Mouse (Mus musculus): ENCODE measurements around the gene Sv2c. TPM values are rescaled to one million over a fixed set of nuclear protein-coding genes. Genes with fewer than 3 reads are reported as not detected.
"Not testable (repeated sequence)": the region's sequence is repeated elsewhere in the genome, so short reads cannot be mapped to it uniquely, and the experiment has no call there.

The Sv2c gene
- polyA plus RNA-seq, 1 experiment = 0.36 TPM

DNA sequence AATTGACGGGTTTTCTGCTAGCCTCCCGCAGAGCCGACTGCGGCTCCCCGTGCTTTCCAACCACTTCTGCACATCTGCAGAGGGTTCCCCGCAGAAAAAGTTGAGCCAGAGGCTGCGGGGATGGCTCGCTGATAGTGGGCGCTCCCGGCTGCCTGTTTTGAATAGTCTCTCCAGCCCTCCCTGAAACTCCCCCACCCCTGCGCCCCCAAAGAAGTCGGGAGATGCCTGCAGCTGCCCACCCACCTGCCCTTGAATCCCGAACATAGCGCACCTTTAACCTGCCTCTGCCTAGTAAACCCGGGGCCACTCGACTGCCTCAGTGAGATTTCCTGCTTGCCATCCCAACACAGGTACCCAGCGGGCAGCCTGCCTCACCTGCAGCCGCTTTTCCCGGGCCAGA, 466 bp downstream of the Sv2c start:
- DNase-seq = no peak
- H3K4me3 ChIP-seq (replicated peaks; ENCODE audit: extremely low read depth, low read depth, low read length) = no peak overlapping the region
- under 1% methylated on average over 19 of the region's 19 CpGs for WGBS
- TF ChIP-seq CTCF (IDR thresholded peaks at IDR 0.05; ENCODE audit: insufficient read depth, low read length) = no peak
- no peak for TF ChIP-seq POLR2A (IDR thresholded peaks at IDR 0.05; ENCODE audit: borderline replicate concordance, extremely low read depth, low read depth, low read length)
- H3K4me1 ChIP-seq (ENCODE audit: control insufficient read depth, insufficient read depth, low read length) = no peaks in the 10 kb centered on the region

- Histone ChIP-seq H3K4me3 (replicated peaks; ENCODE audit: extremely low read depth, low read depth, low read length) (no peak overlapping the region), H3K4me1 (ENCODE audit: control insufficient read depth, insufficient read depth, low read length) (no peaks in the 10 kb centered on the region)
- TF ChIP-seq CTCF (IDR thresholded peaks at IDR 0.05; ENCODE audit: insufficient read depth, low read length) (no peak), POLR2A (IDR thresholded peaks at IDR 0.05; ENCODE audit: borderline replicate concordance, extremely low read depth, low read depth, low read length) (no peak)
- no peak for DNase-seq
- 1% methylated on average over 30 of the region's 30 CpGs for WGBS
Measured at GRCm38 (mm10) chr13:96131050-96131449, 1.3 kb downstream of the Sv2c start.

GRCm38 (mm10) chr13:96129081-96129480, 3.3 kb downstream of the Sv2c start:
- no peak for DNase-seq
- H3K4me3 ChIP-seq (replicated peaks; ENCODE audit: extremely low read depth, low read depth, low read length) = no peak overlapping the region
- H3K4me1 ChIP-seq (ENCODE audit: control insufficient read depth, insufficient read depth, low read length) = no peaks in the 10 kb centered on the region
- 66% methylated on average over 3 of the region's 3 CpGs for WGBS
- TF ChIP-seq POLR2A (IDR thresholded peaks at IDR 0.05; ENCODE audit: borderline replicate concordance, extremely low read depth, low read depth, low read length) = no peak
- TF ChIP-seq CTCF (IDR thresholded peaks at IDR 0.05; ENCODE audit: insufficient read depth, low read length) = no peak

- DNase-seq = no peak
- 63% methylated on average over 6 of the region's 6 CpGs for WGBS
- no peaks in the 10 kb centered on the region for H3K4me1 ChIP-seq (ENCODE audit: control insufficient read depth, insufficient read depth, low read length)
- no peak overlapping the region for H3K4me3 ChIP-seq (replicated peaks; ENCODE audit: extremely low read depth, low read depth, low read length)
- TF ChIP-seq CTCF (IDR thresholded peaks at IDR 0.05; ENCODE audit: insufficient read depth, low read length) = no peak
Measured at GRCm38 (mm10) chr13:96126669-96127068, 5.7 kb downstream of the Sv2c start.

GRCm38 (mm10) chr13:96125011-96125410, 7.4 kb downstream of the Sv2c start:
- no peak for DNase-seq
- WGBS = 67% methylated on average over 5 of the region's 5 CpGs
- Histone ChIP-seq H3K4me3 (replicated peaks; ENCODE audit: extremely low read depth, low read depth, low read length) (no peak overlapping the region), H3K4me1 (ENCODE audit: control insufficient read depth, insufficient read depth, low read length) (no peaks in the 10 kb centered on the region)
- TF ChIP-seq CTCF (IDR thresholded peaks at IDR 0.05; ENCODE audit: insufficient read depth, low read length) = no peak
- TF ChIP-seq POLR2A (IDR thresholded peaks at IDR 0.05; ENCODE audit: borderline replicate concordance, extremely low read depth, low read depth, low read length) = no peak

- no peak for DNase-seq
- H3K4me3 ChIP-seq (replicated peaks; ENCODE audit: extremely low read depth, low read depth, low read length) = no peak overlapping the region
- 64% methylated on average over 2 of the region's 2 CpGs for WGBS
- no peaks in the 10 kb centered on the region for H3K4me1 ChIP-seq (ENCODE audit: control insufficient read depth, insufficient read depth, low read length)
- TF ChIP-seq POLR2A (IDR thresholded peaks at IDR 0.05; ENCODE audit: borderline replicate concordance, extremely low read depth, low read depth, low read length) = no peak
- no peak for TF ChIP-seq CTCF (IDR thresholded peaks at IDR 0.05; ENCODE audit: insufficient read depth, low read length)
Measured at GRCm38 (mm10) chr13:96112711-96113110, 19.7 kb downstream of the Sv2c start.

GRCm38 (mm10) chr13:96110767-96111166, 21.6 kb downstream of the Sv2c start:
- DNase-seq = no peak
- no peak for TF ChIP-seq POLR2A (IDR thresholded peaks at IDR 0.05; ENCODE audit: borderline replicate concordance, extremely low read depth, low read depth, low read length)
- TF ChIP-seq CTCF (IDR thresholded peaks at IDR 0.05; ENCODE audit: insufficient read depth, low read length) = no peak
- H3K4me3 ChIP-seq (replicated peaks; ENCODE audit: extremely low read depth, low read depth, low read length) = no peak overlapping the region
- WGBS = 90% methylated on average over 3 of the region's 3 CpGs
- no peaks in the 10 kb centered on the region for H3K4me1 ChIP-seq (ENCODE audit: control insufficient read depth, insufficient read depth, low read length)

DNA sequence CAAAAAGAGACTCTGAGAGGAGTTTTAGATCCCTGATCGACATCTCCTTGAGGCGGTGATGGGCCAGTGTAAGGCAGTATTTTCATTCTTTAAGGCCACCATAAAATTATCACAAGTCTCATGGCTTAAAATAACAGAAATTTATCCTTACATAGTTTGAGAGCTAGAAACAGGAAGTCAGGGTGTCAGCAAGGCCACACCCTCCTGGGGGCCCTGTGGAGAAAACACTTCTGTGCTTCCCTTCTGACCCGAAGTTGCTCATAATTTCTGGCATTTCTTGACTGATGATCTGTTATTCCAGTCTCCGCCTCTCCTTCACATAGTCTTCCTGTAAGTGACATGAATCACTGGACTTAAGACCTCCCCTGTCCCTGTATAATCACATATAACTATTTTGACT, 26.0 kb downstream of the Sv2c start:
- DNase-seq = no peak
- TF ChIP-seq POLR2A (IDR thresholded peaks at IDR 0.05; ENCODE audit: borderline replicate concordance, extremely low read depth, low read depth, low read length) = no peak
- TF ChIP-seq CTCF (IDR thresholded peaks at IDR 0.05; ENCODE audit: insufficient read depth, low read length) = no peak
- 53% methylated on average over 4 of the region's 4 CpGs for WGBS
- no peak overlapping the region for H3K4me3 ChIP-seq (replicated peaks; ENCODE audit: extremely low read depth, low read depth, low read length)
- no peaks in the 10 kb centered on the region for H3K4me1 ChIP-seq (ENCODE audit: control insufficient read depth, insufficient read depth, low read length)

DNA sequence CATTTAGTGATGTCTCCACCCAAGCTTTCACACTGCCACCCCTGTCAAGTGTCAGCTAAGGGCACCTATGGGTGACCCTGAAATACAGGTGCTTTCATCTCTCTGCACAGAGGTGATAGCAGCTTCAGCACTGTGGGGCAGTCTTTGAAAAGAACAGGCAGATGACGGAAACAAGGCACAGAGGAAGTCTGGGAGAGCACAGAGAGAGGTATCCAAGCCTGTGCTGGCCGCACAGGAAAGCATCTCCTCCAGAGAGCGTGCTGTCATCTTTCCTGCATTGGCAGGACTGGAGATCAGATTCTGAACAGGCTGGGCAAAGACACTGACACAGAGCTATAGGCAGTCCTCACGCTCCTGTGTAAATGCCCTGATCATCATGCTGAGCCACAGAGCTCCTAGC, 41.4 kb downstream of the Sv2c start:
- TF ChIP-seq CTCF (IDR thresholded peaks at IDR 0.05; ENCODE audit: insufficient read depth, low read length) = no peak
- TF ChIP-seq POLR2A (IDR thresholded peaks at IDR 0.05; ENCODE audit: borderline replicate concordance, extremely low read depth, low read depth, low read length) = no peak
- Histone ChIP-seq H3K4me1 (ENCODE audit: control insufficient read depth, insufficient read depth, low read length) (no peaks in the 10 kb centered on the region), H3K4me3 (replicated peaks; ENCODE audit: extremely low read depth, low read depth, low read length) (no peak overlapping the region)
- WGBS = 73% methylated on average over 4 of the region's 4 CpGs
- DNase-seq = no peak

- no peak for DNase-seq
- Histone ChIP-seq H3K4me3 (replicated peaks; ENCODE audit: extremely low read depth, low read depth, low read length) (no peak overlapping the region), H3K4me1 (ENCODE audit: control insufficient read depth, insufficient read depth, low read length) (no peaks in the 10 kb centered on the region)
- TF ChIP-seq CTCF (IDR thresholded peaks at IDR 0.05; ENCODE audit: insufficient read depth, low read length) (no peak), POLR2A (IDR thresholded peaks at IDR 0.05; ENCODE audit: borderline replicate concordance, extremely low read depth, low read depth, low read length) (no peak)
- WGBS = 77% methylated on average over 7 of the region's 7 CpGs
Measured at GRCm38 (mm10) chr13:96085581-96086302, 46.6 kb downstream of the Sv2c start.

DNA sequence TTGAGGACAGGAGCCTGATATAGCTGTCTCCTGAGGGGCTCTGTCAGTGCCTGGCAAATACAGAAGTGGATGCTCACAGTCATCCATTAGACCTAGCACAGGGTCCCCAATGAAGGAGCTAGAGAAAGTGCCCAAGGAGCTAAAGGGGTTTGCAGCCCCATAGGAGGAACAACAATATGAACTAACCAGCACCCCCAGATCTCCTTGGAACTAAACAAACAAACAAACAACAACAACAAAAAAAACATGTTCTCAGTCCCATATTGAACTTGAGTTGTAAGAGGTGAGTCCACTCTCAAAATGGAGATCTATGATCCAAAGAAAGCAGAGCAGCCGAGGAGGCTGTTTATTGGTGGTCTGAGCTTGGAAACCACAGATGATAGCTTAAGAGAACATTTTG, 50.6 kb downstream of the Sv2c start, which contains the start of gene Gm17190:
TSS of gene Gm17190 (plus strand) at position 301 of the 400 bp plus-strand sequence.
- WGBS = 90% methylated on average over 1 of the region's 1 CpGs
- DNase-seq; H3K4me1 ChIP-seq (ENCODE audit: control insufficient read depth, insufficient read depth, low read length); H3K4me3 ChIP-seq (replicated peaks; ENCODE audit: extremely low read depth, low read depth, low read length): not testable (repeated sequence)

DNA sequence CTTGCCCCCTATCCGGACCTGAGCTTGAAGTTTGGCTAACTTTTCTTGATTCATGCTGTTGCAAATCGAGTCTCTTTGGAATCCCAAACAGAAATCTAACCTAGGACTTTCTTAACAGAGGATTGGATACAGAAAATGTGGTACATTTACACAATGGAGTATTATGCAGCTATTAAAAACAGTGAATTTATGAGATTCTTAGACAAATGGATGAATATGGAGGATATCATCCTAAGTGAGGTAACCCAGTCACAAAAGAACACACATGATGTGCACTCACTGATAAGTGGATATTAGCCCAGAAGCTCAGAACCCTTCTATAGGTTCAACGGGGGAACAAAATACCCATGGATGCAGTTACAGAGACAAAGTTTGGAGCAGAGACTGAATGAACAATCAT, 51.1 kb downstream of the Sv2c start, which contains the start of gene Gm20075:
TSS of gene Gm20075 (minus strand) at position 101 of the 400 bp plus-strand sequence.
- not testable (repeated sequence) for DNase-seq; H3K4me1 ChIP-seq (ENCODE audit: control insufficient read depth, insufficient read depth, low read length); H3K4me3 ChIP-seq (replicated peaks; ENCODE audit: extremely low read depth, low read depth, low read length)
- WGBS = 83% methylated on average over 3 of the region's 3 CpGs

All from lung, adult 2 months (tissue).